Mouse (Mus musculus): Measurements from ENCODE around the gene Dnmt3c.
A peak's percentile ranks its signal among the peaks of the same experiment; 100 is the strongest.
"Not testable (repeated sequence)": the region's sequence is repeated elsewhere in the genome, so short reads cannot be mapped to it uniquely, and the experiment has no call there.

The Dnmt3c gene

DNA sequence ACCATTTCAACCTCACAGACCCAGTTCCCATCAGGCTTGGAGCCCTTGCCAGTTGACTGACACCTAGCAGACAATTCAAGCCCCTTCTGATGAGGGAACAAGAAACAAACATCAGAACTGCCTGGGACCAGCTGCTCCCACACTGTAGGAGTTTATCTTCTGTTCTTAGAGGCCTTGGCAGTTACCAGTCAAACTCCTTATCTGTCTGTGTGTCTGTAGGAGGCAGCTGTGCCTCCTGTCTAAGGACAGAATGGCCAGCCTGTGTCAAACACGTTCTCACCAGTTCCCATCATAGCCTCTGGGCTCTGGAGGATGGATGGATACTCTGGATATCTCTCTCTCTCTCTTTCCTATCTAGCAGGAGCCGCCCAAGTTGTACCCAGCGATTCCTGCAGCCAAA is 21.4 kb downstream of the Dnmt3c start:
- DNase-seq (ENCODE audit: inconsistent age in 2 of 2, low spot score in 1 of 2): not testable (repeated sequence)

DNA sequence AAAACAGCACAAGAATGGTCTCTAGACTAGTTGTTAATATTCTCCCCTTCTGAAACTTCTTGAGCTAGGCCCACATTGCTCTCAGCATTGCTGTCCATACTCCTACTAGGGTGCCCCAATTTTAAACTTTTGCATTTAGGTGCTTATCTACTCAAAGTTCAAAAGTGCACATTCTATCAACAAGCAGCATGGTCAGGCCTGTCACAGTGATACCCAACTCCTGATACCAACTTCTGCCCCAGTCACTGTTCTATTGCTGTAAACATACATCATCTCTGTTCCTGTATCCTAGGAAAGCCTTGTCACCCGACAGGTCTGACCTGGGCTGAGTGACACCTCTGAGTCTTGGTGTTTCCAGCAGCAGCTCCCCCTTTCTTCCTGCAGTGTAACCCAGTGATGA is 26.6 kb downstream of the Dnmt3c start:
- no peak for DNase-seq (ENCODE audit: inconsistent age in 2 of 2, low spot score in 1 of 2)

DNA sequence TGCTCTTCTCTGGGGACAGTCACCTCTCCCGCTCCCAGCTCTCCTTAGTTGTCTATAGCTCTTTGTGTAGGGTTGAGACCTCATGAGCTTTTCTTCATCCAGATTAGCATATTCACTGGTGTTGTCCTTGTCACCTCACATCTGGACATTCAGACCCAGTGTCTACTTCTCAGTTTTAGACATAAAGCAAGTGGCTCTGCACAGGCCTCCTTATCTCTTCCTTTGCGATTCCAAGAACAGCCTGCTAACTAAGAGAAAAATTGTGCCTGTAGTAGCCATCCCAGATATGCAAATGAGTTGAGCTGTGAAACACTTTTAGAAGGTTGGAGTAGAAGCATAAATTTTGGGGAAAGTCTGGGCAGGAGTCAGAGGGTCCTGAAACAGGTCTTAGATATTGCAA is 28.0 kb downstream of the Dnmt3c start:
- DNase-seq (ENCODE audit: inconsistent age in 2 of 2, low spot score in 1 of 2): no peak

DNA sequence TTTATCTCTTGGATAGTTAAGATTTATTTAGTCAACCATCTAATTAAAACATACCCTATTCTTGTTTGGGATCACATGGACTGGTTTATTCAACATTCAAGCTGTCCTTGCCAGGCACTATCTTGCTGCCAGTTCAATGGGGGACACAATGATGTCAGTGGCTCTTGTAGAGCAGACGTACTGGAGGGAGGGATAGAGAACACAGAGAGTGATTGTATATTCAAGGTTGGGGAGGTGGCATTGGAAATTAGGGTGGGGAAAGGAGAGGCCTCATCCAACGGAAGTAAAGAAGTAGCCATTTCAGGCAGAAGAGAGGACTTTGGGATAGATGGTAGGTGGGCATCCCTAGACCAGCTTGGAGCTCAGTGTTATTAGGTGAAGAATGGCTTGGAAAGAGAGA is 28.4 kb downstream of the Dnmt3c start:
- no peak for DNase-seq (ENCODE audit: inconsistent age in 2 of 2, low spot score in 1 of 2)

DNA sequence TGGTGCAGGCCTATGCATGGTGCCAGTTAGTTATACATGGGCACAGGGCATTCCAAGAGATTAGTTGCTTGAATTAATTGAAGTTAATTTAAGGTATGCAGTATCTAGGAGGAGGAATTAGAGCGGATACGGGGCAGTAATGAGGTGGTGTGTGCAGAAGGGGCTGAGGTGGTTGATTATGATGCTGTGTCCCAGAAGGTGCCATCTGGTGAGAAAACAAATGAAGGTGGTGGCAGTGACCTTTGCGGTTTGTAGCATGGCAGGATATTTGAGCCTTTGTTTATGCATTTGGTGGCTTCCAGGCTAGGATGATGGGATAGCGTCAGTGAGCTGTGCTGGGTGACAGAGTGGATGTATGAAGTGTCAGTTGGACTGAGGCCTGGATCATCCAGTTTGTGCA is 28.8 kb downstream of the Dnmt3c start:
- no peak for DNase-seq (ENCODE audit: inconsistent age in 2 of 2, low spot score in 1 of 2)

DNA sequence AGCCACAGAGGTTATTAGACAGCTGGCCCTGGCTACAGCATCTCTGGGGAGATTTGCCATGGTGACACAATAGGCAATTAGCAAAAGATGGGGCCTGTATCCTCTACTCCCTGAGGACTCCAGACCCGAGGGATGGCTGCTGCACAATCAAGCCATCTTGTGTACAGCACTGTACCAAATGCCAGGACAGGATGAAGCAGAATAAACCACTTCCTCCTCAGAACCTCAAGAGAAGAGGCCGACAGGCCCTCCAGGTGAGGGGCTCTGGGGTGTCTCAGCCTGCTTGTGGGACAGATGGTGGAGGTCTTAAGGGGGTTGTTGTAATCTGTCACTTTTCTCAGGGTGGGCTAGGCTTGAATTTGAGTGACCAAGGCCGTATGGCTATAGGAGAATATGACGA is 37.6 kb downstream of the Dnmt3c start:
- no peak for DNase-seq (ENCODE audit: inconsistent age in 2 of 2, low spot score in 1 of 2)

DNA sequence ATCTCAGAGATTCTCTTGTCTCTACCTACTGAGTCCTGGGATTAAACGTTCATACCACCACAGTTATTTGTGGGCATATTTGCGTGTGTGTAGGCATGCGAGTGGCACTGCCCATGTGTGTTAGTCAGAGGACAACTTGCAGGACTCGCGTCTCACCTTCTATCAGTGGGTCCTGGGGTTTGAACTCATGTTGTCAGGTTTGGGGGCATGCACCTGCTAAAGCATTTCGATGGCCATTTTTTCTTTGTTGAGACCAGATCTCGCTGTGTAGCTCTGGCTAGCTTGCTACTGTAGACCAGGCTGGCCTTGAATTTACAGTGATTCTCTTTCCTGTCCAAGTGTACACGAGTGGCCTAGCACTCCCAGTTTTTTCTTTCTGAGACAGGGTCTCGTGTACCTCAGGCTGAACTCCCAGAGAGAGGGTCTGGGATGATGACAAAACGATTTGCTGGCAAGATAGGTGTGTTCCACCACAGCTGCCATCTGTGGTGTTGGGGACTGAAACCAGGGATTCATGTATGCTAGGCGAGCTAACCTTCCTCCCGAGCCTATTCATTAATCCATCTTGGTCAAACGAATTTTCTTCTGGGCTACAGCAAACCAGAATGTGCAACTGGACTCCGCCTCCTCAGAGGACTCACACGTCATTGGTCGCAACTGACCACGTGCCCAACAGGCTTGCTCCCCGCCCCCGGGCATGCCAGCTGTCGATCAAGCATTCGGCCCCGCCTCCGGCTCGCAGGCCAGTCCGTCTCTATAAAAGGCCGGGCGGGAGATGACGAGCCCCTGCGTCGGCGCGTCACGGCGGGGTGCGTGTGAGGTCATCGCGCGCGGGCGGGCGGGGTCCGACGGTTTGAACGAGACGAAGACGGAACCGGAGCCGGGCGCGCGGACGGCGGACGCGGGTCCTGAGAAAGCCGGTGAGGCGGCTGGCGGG is 44.3 kb downstream of the Dnmt3c start, which contains the start of gene Mapre1:
Gene Mapre1 (plus strand): TSS at position 775 of the 937 bp plus-strand sequence.
- peak; percentile 100 for DNase-seq (ENCODE audit: inconsistent age in 2 of 2, low spot score in 1 of 2)

DNA sequence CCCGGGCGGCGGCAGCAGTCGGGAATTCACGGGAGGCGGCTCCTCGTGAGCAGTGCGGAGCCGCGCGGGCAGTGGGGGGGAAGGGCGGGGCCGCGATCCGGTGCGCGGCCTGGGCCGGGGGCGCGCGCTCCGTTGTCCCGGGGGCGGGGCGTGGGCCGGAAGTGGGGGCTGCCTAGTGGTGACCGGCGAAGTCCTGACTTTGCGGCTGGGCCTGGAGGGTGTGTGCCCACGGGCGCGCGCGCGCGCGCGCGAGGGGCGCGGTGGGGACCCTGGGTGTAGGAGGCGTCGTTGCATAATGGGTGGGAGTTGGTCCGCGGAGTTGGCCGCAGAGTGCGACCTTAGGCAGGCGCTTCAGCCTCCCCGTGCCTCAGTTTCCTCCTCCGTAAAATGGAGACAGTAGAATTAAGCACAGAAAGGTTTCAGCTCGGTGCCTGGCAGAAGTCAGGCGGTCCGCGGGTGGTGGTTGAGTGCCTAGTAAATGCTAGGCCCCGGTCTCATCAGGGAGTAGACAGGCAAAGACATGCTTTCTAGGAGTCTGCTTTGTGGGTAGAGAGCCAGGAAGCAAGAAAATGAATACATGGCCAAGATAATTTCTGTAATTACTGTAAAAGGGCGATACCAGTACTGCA is 45.1 kb downstream of the Dnmt3c start:
- DNase-seq (ENCODE audit: inconsistent age in 2 of 2, low spot score in 1 of 2): no peak

DNA sequence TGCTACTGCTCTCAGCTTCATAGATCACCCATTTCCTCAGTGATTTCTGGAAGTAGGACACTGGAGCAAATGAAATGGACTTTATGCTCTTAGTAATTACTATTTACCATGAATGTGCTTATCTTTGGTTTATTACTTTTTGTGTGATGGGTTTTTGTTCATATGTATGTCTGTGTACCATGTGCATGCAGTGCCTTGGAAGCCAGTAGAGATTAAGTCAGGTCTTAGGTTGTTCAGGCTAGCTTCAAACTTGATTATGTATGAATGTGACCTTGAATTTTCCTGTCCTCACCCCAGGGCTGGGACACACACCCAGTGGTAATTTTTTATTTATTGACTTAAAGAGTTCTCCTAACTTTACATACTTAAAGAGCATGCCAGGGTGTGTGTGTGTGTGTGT is 51.5 kb downstream of the Dnmt3c start:
- no peak for DNase-seq (ENCODE audit: inconsistent age in 2 of 2, low spot score in 1 of 2)

DNA sequence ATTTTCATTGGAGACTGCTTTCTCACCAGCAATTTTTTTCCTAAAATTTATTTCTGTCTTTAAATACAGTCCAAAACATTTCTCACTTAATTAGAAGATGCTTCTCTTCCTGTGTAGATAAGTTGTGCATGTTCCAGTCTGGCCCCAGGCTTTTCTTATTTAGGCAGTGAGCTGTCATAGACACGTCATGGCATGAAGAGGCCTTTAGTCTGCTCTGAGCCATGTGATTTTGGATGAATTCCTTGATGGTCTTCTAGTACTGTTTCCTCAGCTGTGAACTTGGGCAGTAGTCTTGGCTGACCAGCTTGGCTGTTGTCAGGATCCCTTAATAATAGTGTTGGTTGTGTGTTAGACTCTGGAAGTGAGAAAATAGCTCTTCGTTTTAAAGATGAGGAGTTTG is 53.9 kb downstream of the Dnmt3c start:
- DNase-seq (ENCODE audit: inconsistent age in 2 of 2, low spot score in 1 of 2): peak in 1 of 2 experiments; percentile 38

DNA sequence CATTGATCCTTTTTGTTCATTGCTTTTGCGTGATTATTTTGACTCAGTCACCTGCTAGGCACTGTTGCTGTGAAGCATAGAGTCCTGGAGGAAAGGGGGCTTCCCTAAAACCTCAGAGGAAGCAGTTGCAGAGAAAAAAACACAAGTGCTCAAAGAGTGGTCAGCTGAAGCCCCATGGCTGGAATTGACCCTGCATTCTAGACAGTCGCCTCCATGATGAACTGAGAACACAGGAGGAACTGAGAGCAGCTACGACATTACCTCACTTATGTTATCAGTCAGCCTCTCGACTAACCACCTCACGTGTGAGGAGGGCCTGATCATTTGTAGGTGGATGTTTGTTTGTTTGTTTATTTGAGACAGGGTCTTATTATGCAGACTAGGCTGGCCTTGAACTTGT is 65.7 kb downstream of the Dnmt3c start:
- no peak for DNase-seq (ENCODE audit: inconsistent age in 2 of 2, low spot score in 1 of 2)

DNA sequence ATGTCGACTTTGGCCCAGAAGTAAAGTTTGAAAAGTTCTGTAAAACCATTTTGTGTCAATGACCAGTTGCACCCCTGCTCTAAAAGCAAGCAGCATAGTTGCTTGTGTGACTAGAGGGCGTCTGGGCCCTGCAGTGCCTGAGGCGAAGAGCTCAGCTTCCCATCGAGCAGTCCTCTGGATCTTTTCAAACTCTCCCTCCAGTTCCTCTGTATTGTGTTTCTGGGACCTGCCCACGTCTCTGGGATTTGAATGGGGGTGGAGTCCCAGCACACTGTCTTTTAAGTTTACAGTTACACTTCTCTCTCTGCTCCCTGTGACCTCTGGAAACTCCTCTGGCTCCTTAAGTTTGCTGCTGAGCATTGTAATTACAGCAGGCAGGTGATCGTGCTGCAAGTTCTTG is 71.0 kb downstream of the Dnmt3c start:
- DNase-seq (ENCODE audit: inconsistent age in 2 of 2, low spot score in 1 of 2): no peak

DNA sequence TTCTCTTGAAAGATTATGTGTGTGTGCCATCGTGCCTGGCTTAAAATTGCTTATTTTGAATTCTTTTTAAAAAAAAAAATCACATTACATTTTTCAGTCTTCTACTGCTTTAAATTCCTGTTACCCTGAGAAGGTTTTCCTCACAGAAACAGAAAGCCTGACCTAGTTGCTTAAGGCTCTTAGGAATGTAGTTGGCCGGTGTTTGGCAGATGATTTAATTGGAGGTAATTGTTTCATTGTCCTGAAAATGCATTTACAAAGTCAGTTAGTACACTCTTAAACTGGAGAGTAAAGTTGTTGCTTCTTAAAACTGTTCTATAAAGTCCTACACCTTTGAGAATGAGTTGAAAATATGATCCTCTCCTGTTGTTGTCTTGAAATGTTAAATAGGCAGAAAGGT is 72.4 kb downstream of the Dnmt3c start:
- DNase-seq (ENCODE audit: inconsistent age in 2 of 2, low spot score in 1 of 2): no peak

DNA sequence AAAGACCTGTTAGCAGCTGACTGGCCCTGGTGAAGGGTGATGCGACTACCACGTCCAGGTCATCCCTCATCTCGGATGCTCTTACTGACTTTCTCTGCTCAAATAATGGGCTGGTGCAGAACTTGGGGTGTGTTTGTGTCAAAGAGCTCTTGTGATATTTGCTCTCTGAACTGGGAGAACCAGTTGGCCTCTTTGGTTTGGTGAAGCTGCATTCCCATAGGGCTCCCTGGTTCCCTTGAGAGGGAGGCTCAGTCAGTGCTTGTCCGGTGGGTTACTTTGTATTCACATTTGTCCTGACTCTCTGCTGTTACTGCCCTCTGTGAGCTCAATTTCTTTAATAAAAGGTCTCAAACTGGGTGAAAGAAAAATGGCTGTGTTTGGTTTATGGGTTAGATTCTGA is 76.5 kb downstream of the Dnmt3c start:
- no peak for DNase-seq (ENCODE audit: inconsistent age in 2 of 2, low spot score in 1 of 2)

DNA sequence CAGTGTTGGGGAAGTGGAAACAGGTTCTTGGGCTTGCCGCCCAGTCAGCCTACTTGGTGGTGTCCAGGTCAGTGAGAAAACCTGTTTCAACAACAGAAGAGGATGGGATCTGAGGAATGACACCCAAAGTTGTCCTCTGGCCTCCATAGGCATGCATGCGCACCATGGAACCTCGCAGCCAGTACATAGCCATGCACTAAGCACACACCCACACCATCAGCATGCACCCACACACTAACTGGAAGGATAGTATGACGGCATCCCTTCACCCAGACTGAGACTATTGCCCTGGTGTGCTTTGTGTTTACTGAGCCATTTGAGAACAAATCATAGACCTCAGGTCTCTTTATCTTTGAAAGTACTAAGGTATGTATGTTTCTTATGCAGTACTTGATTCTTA is 79.0 kb downstream of the Dnmt3c start:
- no peak for DNase-seq (ENCODE audit: inconsistent age in 2 of 2, low spot score in 1 of 2)

DNA sequence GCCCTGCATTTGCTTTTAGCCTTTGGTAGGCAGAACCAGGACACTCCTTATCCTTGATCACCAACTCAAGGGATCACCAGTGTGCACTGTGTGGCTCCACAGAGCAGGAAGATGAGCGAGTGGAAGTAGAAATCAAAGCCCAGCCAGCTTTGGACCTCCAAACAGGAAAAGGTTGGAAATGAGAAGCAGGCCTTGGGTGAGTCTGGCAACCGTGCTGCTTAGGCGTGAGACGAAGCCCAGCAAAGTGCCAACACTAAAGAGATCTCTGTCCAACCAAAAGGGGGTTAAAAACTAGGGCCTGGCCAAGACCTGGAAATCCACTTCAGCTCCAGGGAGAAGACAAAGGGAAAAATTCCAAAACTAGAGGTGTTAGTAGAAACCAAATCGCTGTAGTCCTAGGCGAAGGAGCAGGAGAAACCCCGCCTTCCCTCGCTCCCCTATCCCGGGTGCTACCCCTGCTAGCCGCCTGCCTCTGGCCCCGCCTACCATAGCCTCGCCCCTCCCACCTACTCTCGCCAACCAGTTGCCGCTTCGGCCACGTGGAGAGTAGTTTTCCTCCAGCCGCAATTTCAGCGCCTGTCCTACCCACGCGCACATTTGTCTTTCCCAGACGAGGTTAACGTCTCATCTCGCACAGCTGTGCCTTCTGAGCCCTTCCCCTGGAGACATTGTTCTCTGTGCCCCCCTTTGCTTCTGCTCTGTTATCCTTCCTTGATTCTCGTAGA is 82.3 kb downstream of the Dnmt3c start:
- peak; percentile 88 to 95 for DNase-seq (ENCODE audit: inconsistent age in 2 of 2, low spot score in 1 of 2)
